Mouse (Mus musculus) CD4-positive, CD25-positive, alpha-beta regulatory T cell (primary cell): ENCODE results near the gene Zbtb42. TPM values are rescaled to one million over a fixed set of nuclear protein-coding genes. Genes with fewer than 3 reads are reported as not detected.

ENCODE experiments used
- polyA plus RNA-seq: library from polyadenylated mRNA; unstranded; fragments of 100-300 nt; shearing (Covaris generic); gene quantifications from one replicate; pipeline ENCODE4 v1.2.1, GENCODE M21; 2017

Gene Zbtb42
- 2.5 TPM for polyA plus RNA-seq

GRCm38 (mm10) chr12:112678555-112679026 lies at the start of gene Zbtb42:
Gene Zbtb42, plus strand, starts transcription at chr12:112678828.

GRCm38 (mm10) chr12:112644180-112644854 lies 34.3 kb upstream of the Zbtb42 start, which contains the start of gene Siva1:
Gene Siva1, plus strand, starts transcription at chr12:112644679.

DNA sequence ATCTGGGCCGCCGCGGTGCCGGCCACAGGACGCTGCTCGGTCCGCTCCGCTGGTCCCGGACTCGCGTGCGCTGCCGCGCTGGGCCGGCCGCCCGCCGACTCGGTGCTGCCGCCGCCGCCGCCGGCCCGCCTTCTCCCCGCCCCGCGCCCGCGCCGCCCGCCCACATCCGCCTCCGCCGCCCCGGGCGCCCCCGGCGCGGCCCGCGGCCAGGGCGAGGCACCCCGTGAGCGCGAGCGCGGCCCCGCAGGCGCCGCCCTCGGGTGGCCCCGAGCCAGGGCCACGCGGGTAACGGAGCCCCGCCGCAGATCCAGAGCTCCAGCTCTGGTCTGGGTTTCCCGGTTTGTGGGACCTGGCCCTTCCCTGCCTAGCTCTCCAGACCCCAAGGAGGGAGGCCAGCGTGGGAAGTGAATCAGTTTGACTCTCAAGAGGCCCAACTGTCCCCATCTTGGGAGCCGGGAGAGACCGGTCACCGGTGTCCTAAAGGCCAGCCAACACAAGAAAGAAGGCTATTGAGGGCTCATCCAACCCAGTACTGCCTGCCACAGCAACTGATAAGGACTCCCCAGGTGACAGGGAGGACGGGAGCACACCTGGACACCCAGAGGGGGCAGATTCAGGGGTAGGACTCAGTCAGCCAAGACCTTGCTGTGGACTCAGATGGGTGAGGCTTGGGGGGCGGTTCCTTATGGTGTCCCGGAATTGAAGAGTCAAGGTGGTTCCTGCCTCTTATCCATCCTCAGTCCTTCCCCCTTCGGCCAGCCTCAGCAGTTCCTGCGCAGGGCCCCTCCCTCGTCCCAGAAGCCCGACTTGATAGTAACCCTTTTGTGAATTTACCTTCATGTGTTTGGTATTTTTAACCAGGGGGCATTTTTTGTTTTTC lies 4.3 kb upstream of the Zbtb42 start, which contains the start of gene Akt1:
TSS of gene Akt1 (minus strand) at position 753 of the 880 bp plus-strand sequence.

DNA sequence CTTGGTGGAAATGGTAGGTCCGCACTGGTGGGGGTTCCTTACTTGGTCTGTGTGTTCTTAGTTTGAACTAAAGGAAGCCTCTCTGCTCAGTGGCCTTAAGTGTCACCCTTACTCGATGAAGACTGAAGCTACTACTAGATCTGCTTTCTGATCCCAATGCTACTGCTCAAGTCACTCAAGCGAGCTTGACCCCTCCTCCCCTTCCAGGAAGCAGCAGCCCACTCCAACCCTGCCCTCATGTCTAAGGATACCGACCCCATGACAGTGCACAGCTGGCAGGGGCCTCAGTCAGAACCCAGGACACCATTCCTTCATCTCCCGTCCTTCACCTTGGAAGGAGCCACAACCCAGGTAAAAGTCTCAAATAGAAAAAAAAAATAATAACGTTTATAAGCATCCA lies 41.6 kb downstream of the Zbtb42 start, which contains the start of gene Cep170b:
TSS of gene Cep170b (plus strand) at position 240 of the 400 bp plus-strand sequence.

Other genes with a start within 250 kb of the Zbtb42 start
- gene A530016L24Rik, start 189.4 kb upstream of the Zbtb42 start, polyA plus RNA-seq = not detected
- gene Tmem179, start 162.1 kb upstream of the Zbtb42 start, polyA plus RNA-seq = not detected
- 8.8 TPM for gene Inf2, start 90.0 kb upstream of the Zbtb42 start, polyA plus RNA-seq
- gene Adssl1, start 58.8 kb upstream of the Zbtb42 start, polyA plus RNA-seq = 2.9 TPM
- 42.6 TPM for gene Siva1, start 34.1 kb upstream of the Zbtb42 start, polyA plus RNA-seq
- 184 TPM for gene Akt1, start 3.9 kb upstream of the Zbtb42 start, polyA plus RNA-seq
- gene Cep170b, start 41.6 kb downstream of the Zbtb42 start, polyA plus RNA-seq = 7.9 TPM
- 2.2 TPM for gene Pld4, start 81.8 kb downstream of the Zbtb42 start, polyA plus RNA-seq
- gene Ahnak2, start 123.8 kb downstream of the Zbtb42 start, polyA plus RNA-seq = not detected
- gene Clba1, start 130.1 kb downstream of the Zbtb42 start, polyA plus RNA-seq = 0.54 TPM
- gene Cdca4, start 150.6 kb downstream of the Zbtb42 start, polyA plus RNA-seq = 82.5 TPM
- 37.1 TPM for gene Gpr132, start 189.4 kb downstream of the Zbtb42 start, polyA plus RNA-seq